ENCODE assay signal across 8 mouse cellular contexts in the genomic region with DNA sequence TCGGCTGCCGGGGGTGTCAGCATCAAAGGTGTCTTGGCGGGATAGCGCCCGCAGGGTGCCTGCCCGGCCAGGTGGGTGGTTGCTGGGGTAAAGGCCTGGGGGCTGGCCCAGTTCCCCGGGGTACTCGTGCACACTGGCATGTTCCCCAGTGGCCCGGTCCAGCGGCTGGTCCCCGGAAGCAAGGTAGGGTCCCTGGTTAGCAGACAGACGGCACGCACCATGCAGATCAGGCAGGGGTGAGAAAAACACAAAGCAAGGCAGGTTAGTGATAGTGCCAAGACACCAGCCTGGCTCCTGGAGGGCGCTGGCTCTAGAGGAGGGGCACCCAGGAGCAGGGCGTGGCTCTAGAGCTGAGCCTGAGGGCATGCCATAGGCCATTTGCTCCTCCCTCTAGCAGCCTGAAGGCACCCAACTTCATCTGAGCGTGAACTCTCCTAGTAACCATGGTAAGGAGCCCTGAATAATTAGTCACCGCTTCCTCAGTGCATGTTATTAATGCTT. TPM values are rescaled to one million over a fixed set of nuclear protein-coding genes. Genes with fewer than 3 reads are reported as not detected.
DNase-seq lines count a peak whose midpoint lies in the region; ATAC-seq lines count a peak whose summit lies in the region.

No protein-coding gene starts in this region.

- peaks cover 36% of the 10 kb centered on the region for H3K27me3 ChIP-seq in limb, embryonic 13.5 days
- H3K27me3 ChIP-seq in stomach, embryonic 16.5 days (ENCODE audit: control insufficient read depth, insufficient read depth, low read length): peaks cover 6% of the 10 kb centered on the region; the same call in 1 of the 2 replicates

- peaks cover 46% of the 10 kb centered on the region for H3K36me3 ChIP-seq in limb, embryonic 13.5 days
- no peaks in the 10 kb centered on the region for H3K36me3 ChIP-seq in stomach, embryonic 16.5 days (ENCODE audit: control insufficient read depth, insufficient read depth, low read length)

- no peaks in the 10 kb centered on the region for H3K9me3 ChIP-seq in limb, embryonic 13.5 days
- H3K9me3 ChIP-seq in stomach, embryonic 16.5 days (replicated peaks; ENCODE audit: control insufficient read depth, low read length): no peaks in the 10 kb centered on the region

- H3K9ac ChIP-seq in limb, embryonic 13.5 days: peak overlapping the region; percentile 25
- no peak overlapping the region for H3K9ac ChIP-seq in stomach, embryonic 16.5 days (ENCODE audit: low read length)

- H3K4me2 ChIP-seq in limb, embryonic 13.5 days (replicated peaks): peak overlapping the region; percentile 42
- H3K4me2 ChIP-seq in stomach, embryonic 16.5 days (ENCODE audit: low read depth, low read length): peak overlapping the region; percentile 39

- intact Hi-C loops in gastrocnemius, postnatal 14 days (cut with DNase I; ENCODE audit: low total_unique reads): no loop called here

- H3K4me1 ChIP-seq in limb, embryonic 13.5 days: peaks cover 30% of the 10 kb centered on the region
- H3K4me1 ChIP-seq in stomach, embryonic 16.5 days (ENCODE audit: control insufficient read depth, insufficient read depth, low read length): peaks cover 6% of the 10 kb centered on the region; the same call in 1 of the 2 replicates

- H3K4me3 ChIP-seq in limb, embryonic 13.5 days: no peak overlapping the region
- H3K4me3 ChIP-seq in stomach, embryonic 16.5 days (replicated peaks; ENCODE audit: low read length): 0 out of 2 replicates have a peak overlapping the region, but pooled peaks have one; percentile 1

- ATAC-seq in limb, embryonic 13.5 days (ENCODE audit: low FRiP score, low read depth): no peak
- ATAC-seq in stomach, embryonic 16.5 days (ENCODE audit: insufficient read depth, low FRiP score): no peak

- DNase-seq in gastrocnemius, postnatal 25 days: peak; percentile 26
- DNase-seq in gastrocnemius, adult 8-10 months (ENCODE audit: low spot score in 2 of 2): no peak
- peak; percentile 50 to 57 for DNase-seq in spleen, postnatal 36 days (ENCODE audit: low spot score in 2 of 2)
- no peak for DNase-seq in spleen, adult 12 weeks (ENCODE audit: low spot score)
- DNase-seq in gastrocnemius, postnatal 14 days: no peak
- DNase-seq in cerebellum, postnatal 36 days: no peak

- no peak overlapping the region for H3K27ac ChIP-seq in limb, embryonic 13.5 days
- H3K27ac ChIP-seq in stomach, embryonic 16.5 days (ENCODE audit: low read length): no peak overlapping the region

- 27% methylated on average over 17 of the region's 17 CpGs for WGBS in limb, embryonic 13.5 days
- WGBS in stomach, embryonic 16.5 days: 51% methylated on average over 17 of the region's 17 CpGs

RNA-seq across cellular contexts. Expression of a gene that starts 7.2 kb away (rescaled TPM):
- total RNA-seq in gastrocnemius, postnatal 25 days (2021): under 1 TPM in 1 of 2 experiments, not detected in 1; 0.27 TPM
- total RNA-seq in gastrocnemius, adult 8-10 months (2022): under 1 TPM in 2 of 4 experiments, not detected in 2; 0.18 to 0.19 TPM
- 7.0 and 8.8 TPM in 2 replicates for polyA plus RNA-seq in limb, embryonic 13.5 days (2015; fragmentation: Nextera tagmentation; extraction: Ambion mirVana)
- polyA plus RNA-seq in stomach, embryonic 16.5 days (2015; fragmentation: Nextera tagmentation; extraction: Ambion mirVana): 10.5 and 11.8 TPM in 2 replicates
- under 1 TPM; 0.64 to 0.75 TPM for total RNA-seq in gastrocnemius, postnatal 14 days (2021)

RNA-seq across cellular contexts. Expression of a gene that starts 17.0 kb away (rescaled TPM):
- 1 to 10 TPM; 3.1 TPM for total RNA-seq in gastrocnemius, postnatal 25 days (2021)
- total RNA-seq in gastrocnemius, adult 8-10 months (2022): 1 to 10 TPM; 1.3 to 3.4 (median 1.9) TPM
- polyA plus RNA-seq in limb, embryonic 13.5 days (2015; fragmentation: Nextera tagmentation; extraction: Ambion mirVana): 0.33 and 0.50 TPM in 2 replicates
- polyA plus RNA-seq in stomach, embryonic 16.5 days (2015; fragmentation: Nextera tagmentation; extraction: Ambion mirVana): 0.72 and 1.0 TPM in 2 replicates
- 1 to 10 TPM; 6.2 to 8.0 TPM for total RNA-seq in gastrocnemius, postnatal 14 days (2021)

RNA-seq across cellular contexts. Expression of a gene that starts 19.6 kb away (rescaled TPM):
- 100 to 1,000 TPM; 212 to 259 TPM for total RNA-seq in gastrocnemius, postnatal 25 days (2021)
- total RNA-seq in gastrocnemius, adult 8-10 months (2022): 100 to 1,000 TPM; 172 to 203 (median 187) TPM
- 20.0 and 20.7 TPM in 2 replicates for polyA plus RNA-seq in limb, embryonic 13.5 days (2015; fragmentation: Nextera tagmentation; extraction: Ambion mirVana)
- 7.0 and 12.1 TPM in 2 replicates for polyA plus RNA-seq in stomach, embryonic 16.5 days (2015; fragmentation: Nextera tagmentation; extraction: Ambion mirVana)
- 100 to 1,000 TPM; 281 to 311 TPM for total RNA-seq in gastrocnemius, postnatal 14 days (2021)

RNA-seq across cellular contexts. Expression of a gene that starts 23.3 kb away (rescaled TPM):
- 100 to 1,000 TPM; 421 to 453 TPM for total RNA-seq in gastrocnemius, postnatal 25 days (2021)
- 100 to 1,000 TPM; 364 to 479 (median 402) TPM for total RNA-seq in gastrocnemius, adult 8-10 months (2022)
- polyA plus RNA-seq in limb, embryonic 13.5 days (2015; fragmentation: Nextera tagmentation; extraction: Ambion mirVana): 1,012 and 1,039 TPM in 2 replicates
- 825 and 942 TPM in 2 replicates for polyA plus RNA-seq in stomach, embryonic 16.5 days (2015; fragmentation: Nextera tagmentation; extraction: Ambion mirVana)
- 100 to 1,000 TPM; 628 to 686 TPM for total RNA-seq in gastrocnemius, postnatal 14 days (2021)

RNA-seq across cellular contexts. Expression of a gene that starts 50.0 kb away (rescaled TPM):
- total RNA-seq in gastrocnemius, postnatal 25 days (2021): under 1 TPM in 1 of 2 experiments, not detected in 1; 0.13 TPM
- total RNA-seq in gastrocnemius, adult 8-10 months (2022): under 1 TPM in 2 of 4 experiments, not detected in 2; 0.11 to 0.70 TPM
- polyA plus RNA-seq in limb, embryonic 13.5 days (2015; fragmentation: Nextera tagmentation; extraction: Ambion mirVana): 0.74 and 1.1 TPM in 2 replicates
- 0.25 and 0.47 TPM in 2 replicates for polyA plus RNA-seq in stomach, embryonic 16.5 days (2015; fragmentation: Nextera tagmentation; extraction: Ambion mirVana)
- total RNA-seq in gastrocnemius, postnatal 14 days (2021): under 1 TPM; 0.07 to 0.29 TPM

Comparison
In these comparisons a context has a peak if more than half of its experiments do, and no peak if none do; other contexts are left out.
1. DNase-seq: peak in gastrocnemius, postnatal 25 days (single experiment) and spleen, postnatal 36 days (2 of 2); none in gastrocnemius, adult 8-10 months (0 of 2), spleen, adult 12 weeks (single experiment), gastrocnemius, postnatal 14 days (single experiment) and cerebellum, postnatal 36 days (0 of 2).